In genomic region chr19:47865353-47865947, GRCm38 (mm10) we compare ENCODE assay signal across 8 mouse cellular contexts. TPM values are rescaled to one million over a fixed set of nuclear protein-coding genes. Genes with fewer than 3 reads are reported as not detected.
DNase-seq lines count a peak whose midpoint lies in the region; ATAC-seq lines count a peak whose summit lies in the region.

Gene Gsto2 (plus strand): TSS chr19:47865534.

- ATAC-seq in hindbrain, embryonic 12.5 days (ENCODE audit: low FRiP score): peak; percentile 100

- H3K4me1 ChIP-seq in hindbrain, embryonic 12.5 days: peaks cover 5% of the 10 kb centered on the region

- peak within 1 kb of the TSS; percentile 68 for H3K4me3 ChIP-seq in hindbrain, embryonic 12.5 days

- H3K9me3 ChIP-seq in hindbrain, embryonic 12.5 days (replicated peaks): no peaks in the 10 kb centered on the region

- peak within 1 kb of the TSS; percentile 88 for H3K27ac ChIP-seq in hindbrain, embryonic 12.5 days

- DNase-seq in NIH3T3 (ENCODE audit: low read depth): peak; percentile 98
- DNase-seq in cerebellum, postnatal 10 days: peak; percentile 97 to 98
- peak; percentile 93 for DNase-seq in frontal cortex, postnatal 10 days (ENCODE audit: low spot score in 2 of 2)
- peak; percentile 90 to 97 for DNase-seq in layer of hippocampus, postnatal 14 days (ENCODE audit: low spot score in 2 of 2)
- DNase-seq in lung, postnatal 14 days: peak; percentile 93
- peak; percentile 87 for DNase-seq in retina, adult 2 months (ENCODE audit: low read depth, low spot score)
- DNase-seq in thymus, postnatal 36 days: peak; percentile 93 to 96

- H3K9ac ChIP-seq in hindbrain, embryonic 12.5 days: peak within 1 kb of the TSS; percentile 82

- H3K36me3 ChIP-seq in hindbrain, embryonic 12.5 days: 0 out of 2 replicates have a peak, but pooled peaks cover 6% of the 10 kb centered on the region

- 1% methylated on average over 49 of the region's 49 CpGs for WGBS in hindbrain, embryonic 12.5 days

- peaks cover 3% of the 10 kb centered on the region; the same call in 1 of the 2 replicates for H3K27me3 ChIP-seq in hindbrain, embryonic 12.5 days

- H3K4me2 ChIP-seq in hindbrain, embryonic 12.5 days (replicated peaks): peak within 1 kb of the TSS; percentile 76

RNA-seq across cellular contexts. Expression of gene Gsto2, which starts in this region (rescaled TPM):
- polyA plus RNA-seq in hindbrain, embryonic 12.5 days (2016; fragmentation: Nextera tagmentation; extraction: Ambion mirVana): 0.96 and 1.3 TPM in 2 replicates
- 1 to 10 TPM; 1.8 to 3.0 TPM for total RNA-seq in layer of hippocampus, postnatal 14 days (2021)

Comparison
In these comparisons a context has a peak if more than half of its experiments do, and no peak if none do; other contexts are left out.
1. Peak in every context shown above with its lines: DNase-seq, ATAC-seq, H3K4me3 ChIP-seq and H3K27ac ChIP-seq.